Mouse (Mus musculus) NIH3T3 (cell line): ENCODE results near the gene Ndufaf2.

Experiments used
- DNase-seq: peaks from one replicate; pipeline ENCODE4 v3.0.0-alpha.2; 2012; ENCODE audit warnings: low read depth

Gene Ndufaf2

GRCm38 (mm10) chr13:108158465-108159240 is at the start of gene Ndufaf2, which contains the start of gene Ercc8:
Gene Ndufaf2 (minus strand): TSS chr13:108158623.
Gene Ercc8 (plus strand): TSS chr13:108158731.
- peak; percentile 95 for DNase-seq

DNA sequence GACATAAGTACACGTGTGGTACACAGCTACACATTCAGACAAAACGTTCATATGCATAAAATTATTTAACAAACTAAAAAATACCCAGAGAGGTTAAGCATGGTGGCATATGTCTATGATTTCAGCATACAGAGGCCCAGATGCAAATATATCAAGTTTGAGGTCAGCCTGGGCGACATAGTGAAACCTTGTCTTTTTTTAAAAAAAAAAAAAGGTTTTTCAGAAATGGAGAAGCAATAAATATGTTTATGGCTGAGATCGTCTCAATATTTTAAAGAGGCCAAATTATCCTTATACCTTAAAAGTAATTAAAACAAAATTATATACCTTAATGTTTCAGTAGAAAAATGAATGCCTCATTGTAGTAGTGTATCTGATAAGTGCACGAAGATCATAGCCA is 49.7 kb upstream of the Ndufaf2 start:
- DNase-seq = no peak

DNA sequence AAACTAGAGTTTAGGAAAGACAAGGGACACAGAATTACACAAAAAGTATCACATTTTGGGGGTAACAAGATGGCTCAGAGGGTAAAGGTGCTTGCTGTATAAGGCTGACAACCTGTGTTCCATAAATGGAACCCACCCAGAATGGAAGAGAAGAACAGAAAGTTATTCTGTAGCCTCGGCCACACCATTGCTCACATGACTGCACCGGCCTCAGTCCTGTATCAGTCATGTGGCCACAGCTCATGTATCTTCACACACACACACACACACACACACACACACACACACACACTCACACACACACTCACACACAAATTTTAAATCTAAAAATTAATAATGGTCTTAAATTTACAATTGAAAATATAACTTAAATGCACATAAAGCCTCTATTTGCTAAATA is 49.0 kb upstream of the Ndufaf2 start:
- DNase-seq = no peak

DNA sequence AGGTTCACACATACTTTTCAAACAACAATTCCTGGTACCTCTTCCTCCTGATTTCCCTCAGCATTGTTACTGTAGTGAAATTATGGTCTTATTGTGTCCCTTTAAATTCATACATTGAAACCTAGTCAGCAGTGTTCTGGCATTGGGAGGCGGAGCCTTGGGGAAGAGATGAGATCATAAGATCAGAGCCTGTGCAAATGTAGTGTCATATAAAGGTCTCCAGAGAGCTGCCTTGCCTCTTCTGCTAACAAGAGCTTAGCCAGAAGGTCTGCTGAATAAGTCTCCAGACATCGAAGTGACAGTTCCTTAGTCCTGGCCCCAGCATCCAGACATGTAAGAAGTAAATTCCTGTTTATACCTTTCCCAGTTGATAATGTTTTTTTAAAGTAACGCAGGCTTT is 46.4 kb upstream of the Ndufaf2 start:
- DNase-seq = no peak

GRCm38 (mm10) chr13:108195474-108195873 is 37.1 kb upstream of the Ndufaf2 start:
- no peak for DNase-seq

- peak; percentile 85 for DNase-seq
These were observed 32.8 kb upstream of the Ndufaf2 start for GRCm38 (mm10) chr13:108191074-108191720.

DNA sequence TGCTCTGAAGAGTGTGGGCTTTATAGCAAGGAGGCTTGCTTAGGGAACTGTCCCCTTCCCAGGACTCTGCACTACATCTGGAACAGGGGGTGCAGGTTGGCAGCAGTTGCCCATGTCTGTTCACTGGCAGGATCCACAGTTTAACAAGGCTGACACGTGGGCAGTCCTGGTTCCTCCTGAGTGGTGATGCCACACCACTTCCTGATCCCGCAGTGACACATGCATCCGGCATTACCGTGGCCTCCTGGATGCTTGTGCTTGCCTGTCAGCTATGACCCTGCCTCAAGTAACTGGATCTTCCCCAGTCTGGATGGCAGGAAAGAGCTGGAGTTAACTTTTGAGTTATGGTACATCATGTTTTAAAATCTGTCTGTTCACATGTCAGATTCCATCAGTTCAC is 29.6 kb upstream of the Ndufaf2 start:
- no peak for DNase-seq

GRCm38 (mm10) chr13:108185530-108185929 is 27.1 kb upstream of the Ndufaf2 start:
- no peak for DNase-seq

- DNase-seq = no peak
These were observed 26.4 kb upstream of the Ndufaf2 start for GRCm38 (mm10) chr13:108184743-108185255.

GRCm38 (mm10) chr13:108180821-108181220 is 22.4 kb upstream of the Ndufaf2 start:
- no peak for DNase-seq

- no peak for DNase-seq
These were observed 21.2 kb upstream of the Ndufaf2 start for GRCm38 (mm10) chr13:108179618-108180017.

DNA sequence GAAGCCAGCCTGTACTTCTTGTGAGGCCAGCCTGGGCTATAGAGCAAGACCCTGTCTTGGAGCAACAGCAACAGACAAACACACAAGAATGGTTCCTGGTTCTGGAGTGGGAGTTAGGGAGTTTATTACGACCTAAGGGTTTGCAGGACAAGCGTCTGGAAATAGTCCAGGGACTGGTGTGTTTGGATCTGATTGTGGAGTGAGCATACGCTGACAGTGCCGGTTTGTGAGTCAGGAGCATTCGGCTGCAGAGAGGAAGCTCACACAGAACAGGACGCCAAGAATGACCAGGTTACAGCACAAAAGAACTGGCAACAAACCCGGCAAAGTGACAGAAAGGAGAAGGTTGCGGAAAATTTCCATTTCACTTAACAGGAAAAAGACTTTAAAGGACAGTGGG is 12.1 kb upstream of the Ndufaf2 start:
- no peak for DNase-seq

GRCm38 (mm10) chr13:108170002-108170401 is 11.6 kb upstream of the Ndufaf2 start:
- DNase-seq = no peak

- DNase-seq = no peak
These were observed 6.2 kb upstream of the Ndufaf2 start for GRCm38 (mm10) chr13:108164621-108165020.

- DNase-seq = no peak
These were observed 5.5 kb upstream of the Ndufaf2 start for GRCm38 (mm10) chr13:108163912-108164311.

- DNase-seq = peak; percentile 65
These were observed 1.5 kb upstream of the Ndufaf2 start for GRCm38 (mm10) chr13:108159963-108160362.

DNA sequence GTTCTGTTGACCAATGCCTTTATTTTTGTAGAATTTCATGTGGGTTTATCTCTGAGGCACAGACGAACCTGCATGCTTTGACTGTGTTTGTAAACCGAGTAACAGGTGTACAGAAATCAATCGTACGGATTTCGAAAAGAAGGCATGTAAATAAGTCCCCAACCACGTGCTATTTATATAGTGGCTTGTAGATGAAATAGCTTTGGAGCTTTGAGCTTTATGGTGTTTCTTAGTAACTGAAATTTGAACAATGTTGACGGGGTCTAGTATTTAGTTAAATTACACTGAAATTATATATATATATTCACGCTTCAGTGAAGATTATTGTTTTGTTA is 785 bp upstream of the Ndufaf2 start:
- DNase-seq = no peak

DNA sequence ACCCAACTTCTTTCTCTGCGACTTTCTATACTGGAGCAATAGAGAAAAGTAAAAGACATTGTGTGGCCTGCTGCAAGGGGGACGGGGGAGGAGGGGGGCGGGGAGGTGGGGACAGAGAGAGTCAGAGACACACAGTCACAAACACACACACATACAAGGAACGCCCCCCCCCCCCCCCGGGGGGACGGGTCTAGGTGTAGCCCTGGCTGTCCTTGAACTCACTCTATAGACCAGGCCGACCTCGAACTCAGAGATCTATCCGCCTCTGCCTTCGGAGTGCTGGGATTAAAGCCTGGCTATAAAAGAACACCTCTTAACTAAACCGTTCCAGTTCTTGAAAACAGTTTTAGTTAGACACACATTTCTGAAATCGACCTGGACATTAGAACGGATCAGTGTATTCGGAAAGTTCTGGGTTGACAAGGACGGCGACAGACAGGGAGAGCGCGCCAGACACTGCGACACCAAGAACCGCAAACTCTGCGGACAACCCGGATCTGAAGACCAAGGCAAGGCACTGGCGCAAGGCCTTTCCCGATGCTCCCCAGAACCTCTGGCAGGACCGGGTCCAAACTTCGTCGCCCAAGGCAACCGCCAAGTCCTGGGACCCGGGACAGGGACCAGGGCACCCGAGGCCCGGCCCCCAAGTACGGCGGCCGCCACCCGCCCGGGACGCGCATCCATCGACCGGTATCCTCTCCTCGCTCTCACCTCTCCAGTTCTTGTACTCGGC is 525 bp downstream of the Ndufaf2 start:
- no peak for DNase-seq

- DNase-seq = no peak
These were observed 1.3 kb downstream of the Ndufaf2 start for GRCm38 (mm10) chr13:108157156-108157555.

DNA sequence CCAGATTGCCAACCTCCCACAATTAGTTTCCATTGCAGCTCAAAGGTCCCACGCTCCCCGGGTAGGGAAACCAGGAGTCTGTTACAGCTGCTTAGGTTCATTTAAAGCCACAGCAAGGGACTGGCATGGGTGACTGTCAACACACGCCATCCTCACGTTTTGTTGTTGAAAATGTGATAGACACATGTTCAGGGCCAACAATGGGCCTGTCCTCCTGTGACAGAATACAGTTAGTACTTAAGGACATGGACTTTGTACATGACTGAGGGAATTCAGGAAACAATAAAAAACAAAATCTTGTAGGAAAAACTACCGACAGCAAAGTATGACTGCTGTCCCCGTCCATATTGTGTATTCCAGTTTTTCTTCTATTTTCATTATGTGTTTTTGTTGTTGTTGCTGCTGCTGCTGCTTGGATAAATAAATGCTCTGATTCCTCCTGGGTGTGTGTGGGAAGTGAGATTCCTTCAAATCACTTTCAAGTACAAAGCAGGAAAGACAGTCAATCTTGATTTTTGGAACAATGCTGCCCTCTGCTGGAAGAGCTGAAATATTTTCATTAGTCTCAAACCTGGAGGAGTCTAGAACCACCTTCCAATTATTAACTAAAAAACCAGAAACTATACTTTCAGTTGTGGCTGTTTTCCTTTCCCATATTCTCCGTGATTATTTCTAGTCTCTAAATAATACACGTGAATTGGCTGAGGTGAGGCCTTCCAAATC is 5.6 kb downstream of the Ndufaf2 start:
- peak; percentile 83 for DNase-seq

DNA sequence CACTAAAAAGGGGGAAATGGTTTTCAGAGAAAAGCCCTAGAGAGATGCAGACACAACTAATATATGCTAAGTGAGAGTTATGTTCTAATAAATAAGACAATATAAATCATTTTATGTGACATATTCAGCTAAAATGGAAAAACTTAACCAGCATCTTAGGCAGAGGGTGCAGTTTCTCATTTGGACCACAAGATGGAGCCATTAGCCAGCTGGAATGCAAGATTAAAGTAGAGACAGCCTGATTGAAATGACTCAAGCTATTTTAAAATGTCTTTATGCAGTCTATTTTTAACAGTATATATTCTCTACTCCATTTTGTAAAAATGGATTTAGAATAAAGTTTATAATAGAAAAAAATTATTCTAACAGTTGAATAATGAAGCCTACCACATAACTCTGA is 6.6 kb downstream of the Ndufaf2 start:
- peak; percentile 66 for DNase-seq

DNA sequence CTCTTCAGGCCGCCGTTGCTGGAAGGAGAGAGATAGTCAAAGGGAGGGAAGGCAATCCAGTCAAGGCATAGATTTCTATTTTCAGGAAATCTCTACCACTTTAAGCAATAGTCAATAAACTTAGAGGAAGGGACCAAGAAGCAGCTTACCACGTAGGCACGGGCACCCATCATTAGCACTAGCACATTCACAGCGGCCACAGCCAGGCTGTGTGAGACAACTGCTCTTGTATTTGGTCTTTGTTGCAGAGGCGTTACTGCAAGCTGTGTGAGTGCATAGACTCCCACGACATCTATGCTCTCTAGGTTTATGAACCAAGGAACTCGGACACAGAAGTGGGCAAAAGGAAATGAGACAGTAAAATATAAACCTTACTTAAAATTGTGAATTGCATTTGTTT is 14.3 kb downstream of the Ndufaf2 start:
- DNase-seq = no peak
